Mouse (Mus musculus) G1E (cell line): ENCODE measurements around the gene Rassf8.

Source experiments
- CTCF ChIP-seq: IDR thresholded peaks from 2 replicates; pipeline ENCODE4 v1.5.1; 2012; ENCODE audit warnings: low read depth, low read length, inconsistent platforms, mixed read lengths
- GATA2 ChIP-seq: IDR thresholded peaks from 2 replicates; pipeline ENCODE4 v1.6.1; 2012; ENCODE audit warnings: low read depth, low read length, inconsistent platforms, borderline replicate concordance
- POLR2AphosphoS5 ChIP-seq: IDR thresholded peaks from 2 replicates; pipeline ENCODE4 v1.6.1; 2012; ENCODE audit warnings: low read depth, low read length, inconsistent platforms; ENCODE audit not compliant: insufficient replicate concordance
- TAL1 ChIP-seq: conservative IDR thresholded peaks from 2 replicates; pipeline ENCODE4 v1.6.1; 2012; ENCODE audit warnings: low read depth, low read length, inconsistent platforms, mixed read lengths

DNA sequence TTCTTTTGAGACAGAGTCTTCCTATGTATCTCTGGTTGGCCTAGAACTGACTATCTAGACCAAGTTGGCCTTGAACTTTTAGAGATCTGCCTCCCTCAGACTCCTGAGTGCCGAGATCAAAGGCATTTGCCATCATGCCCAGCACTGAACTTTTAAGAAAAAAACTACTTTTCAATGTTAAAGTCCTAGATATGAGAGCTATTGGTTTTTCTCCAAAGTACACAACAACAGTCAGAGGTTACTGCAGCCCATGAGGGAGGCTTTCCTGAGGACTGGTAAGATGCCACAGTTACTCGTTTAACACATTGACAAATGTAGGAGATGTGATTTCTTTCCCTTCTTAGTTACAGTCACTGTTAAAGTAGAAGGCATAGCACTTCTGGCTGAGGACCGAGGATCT is 6.5 kb upstream of the Rassf8 start:
- TF ChIP-seq POLR2AphosphoS5 (no peak), CTCF (no peak), GATA2 (no peak), TAL1 (no peak)
